Mouse (Mus musculus): ENCODE data around the gene Ypel4. TPM values are rescaled to one million over a fixed set of nuclear protein-coding genes. Genes with fewer than 3 reads are reported as not detected.

The Ypel4 gene
- polyA plus RNA-seq, 1 experiment from 2014 or later: 79.1 TPM

GRCm38 (mm10) chr2:84743561-84743960 lies 9.7 kb downstream of the Ypel4 start, which contains the start of gene Gm19426:
Gene Gm19426 (minus strand): TSS chr2:84743655.
- peaks cover 30% of the 10 kb centered on the region for H3K27me3 ChIP-seq (ENCODE audit: control insufficient read depth, insufficient read depth, low read depth, low read length)
- H3K4me1 ChIP-seq (ENCODE audit: control insufficient read depth, low read depth, low read length): peaks cover 57% of the 10 kb centered on the region
- ATAC-seq (ENCODE audit: low read depth): peak; percentile 76

DNA sequence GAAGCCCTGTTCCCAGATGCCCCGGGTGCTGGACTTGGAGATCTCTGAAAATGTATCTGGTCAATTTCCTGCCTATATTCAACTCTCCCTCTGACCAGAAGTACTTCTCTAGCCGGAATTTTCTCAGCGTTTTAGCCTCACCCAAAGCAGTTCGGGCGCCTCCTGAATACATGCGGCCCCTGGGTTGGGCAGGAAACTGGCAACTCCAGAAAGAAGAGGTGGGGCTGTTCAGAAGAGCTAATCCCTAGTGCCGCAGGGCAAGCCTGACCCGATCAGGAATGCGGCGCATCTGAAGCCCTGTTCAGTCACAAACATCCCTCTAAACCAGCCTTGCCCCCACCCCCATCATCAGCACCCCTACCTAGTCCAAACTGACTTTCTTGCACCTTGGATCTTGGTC lies 10.3 kb downstream of the Ypel4 start:
- Histone ChIP-seq H3K4me2 (ENCODE audit: low read depth, low read length) (peak overlapping the region; percentile 73), H3K9ac (ENCODE audit: low read depth, low read length) (peak overlapping the region; percentile 72), H3K27me3 (ENCODE audit: control insufficient read depth, insufficient read depth, low read depth, low read length) (peaks cover 31% of the 10 kb centered on the region), H3K9me3 (replicated peaks; ENCODE audit: control insufficient read depth, low read length) (no peaks in the 10 kb centered on the region), H3K4me1 (ENCODE audit: control insufficient read depth, low read depth, low read length) (peaks cover 51% of the 10 kb centered on the region), H3K4me3 (ENCODE audit: low read depth, low read length) (peak overlapping the region; percentile 66), H3K36me3 (ENCODE audit: control insufficient read depth, insufficient read depth) (peaks cover 12% of the 10 kb centered on the region), H3K27ac (ENCODE audit: low read length) (peak overlapping the region; percentile 68)
- ATAC-seq (ENCODE audit: low read depth): peak; percentile 5; the same call in 1 of the 2 replicates
- 8% methylated on average over 10 of the region's 10 CpGs for WGBS (ENCODE audit: insufficient replicate concordance)

More at GRCm38 (mm10) chr2:84743561-84743960, 9.7 kb downstream of the Ypel4 start, which contains the start of gene Gm19426:
- no peaks in the 10 kb centered on the region for H3K9me3 ChIP-seq (replicated peaks; ENCODE audit: control insufficient read depth, low read length)
- H3K4me3 ChIP-seq (ENCODE audit: low read depth, low read length): peak within 1 kb of the TSS; percentile 66
- H3K27ac ChIP-seq (ENCODE audit: low read length): peak within 1 kb of the TSS; percentile 68
- peaks cover 18% of the 10 kb centered on the region for H3K36me3 ChIP-seq (ENCODE audit: control insufficient read depth, insufficient read depth)
- WGBS (ENCODE audit: insufficient replicate concordance): under 1% methylated on average over 25 of the region's 25 CpGs
- H3K4me2 ChIP-seq (ENCODE audit: low read depth, low read length): peak within 1 kb of the TSS; percentile 73
- H3K9ac ChIP-seq (ENCODE audit: low read depth, low read length): peak within 1 kb of the TSS; percentile 72

GRCm38 (mm10) chr2:84750115-84750514 lies 16.3 kb downstream of the Ypel4 start:
- H3K4me3 ChIP-seq (ENCODE audit: low read depth, low read length): no peak overlapping the region
- no peak overlapping the region for H3K4me2 ChIP-seq (ENCODE audit: low read depth, low read length)
- no peak overlapping the region for H3K9ac ChIP-seq (ENCODE audit: low read depth, low read length)
- no peak overlapping the region for H3K27ac ChIP-seq (ENCODE audit: low read length)
- WGBS (ENCODE audit: insufficient replicate concordance): 47% methylated on average over 6 of the region's 6 CpGs
- H3K9me3 ChIP-seq (replicated peaks; ENCODE audit: control insufficient read depth, low read length): no peaks in the 10 kb centered on the region
- no peaks in the 10 kb centered on the region for H3K36me3 ChIP-seq (ENCODE audit: control insufficient read depth, insufficient read depth)
- peaks cover 13% of the 10 kb centered on the region for H3K27me3 ChIP-seq (ENCODE audit: control insufficient read depth, insufficient read depth, low read depth, low read length)
- H3K4me1 ChIP-seq (ENCODE audit: control insufficient read depth, low read depth, low read length): peaks cover 7% of the 10 kb centered on the region
- ATAC-seq (ENCODE audit: low read depth): no peak

GRCm38 (mm10) chr2:84756245-84756644 lies 22.4 kb downstream of the Ypel4 start:
- ATAC-seq (ENCODE audit: low read depth): peak; percentile 55; the same call in 1 of the 2 replicates
- WGBS (ENCODE audit: insufficient replicate concordance): 63% methylated on average over 5 of the region's 5 CpGs

GRCm38 (mm10) chr2:84757026-84757682 lies 23.3 kb downstream of the Ypel4 start:
- Histone ChIP-seq H3K9ac (ENCODE audit: low read depth, low read length) (no peak overlapping the region), H3K4me2 (ENCODE audit: low read depth, low read length) (no peak overlapping the region), H3K27ac (ENCODE audit: low read length) (0 out of 2 replicates have a peak overlapping the region, but pooled peaks have one; percentile 17), H3K4me1 (ENCODE audit: control insufficient read depth, low read depth, low read length) (no peaks in the 10 kb centered on the region; the same call in 1 of the 2 replicates), H3K4me3 (ENCODE audit: low read depth, low read length) (no peak overlapping the region), H3K27me3 (ENCODE audit: control insufficient read depth, insufficient read depth, low read depth, low read length) (no peaks in the 10 kb centered on the region; the same call in 1 of the 2 replicates), H3K36me3 (ENCODE audit: control insufficient read depth, insufficient read depth) (no peaks in the 10 kb centered on the region), H3K9me3 (replicated peaks; ENCODE audit: control insufficient read depth, low read length) (no peaks in the 10 kb centered on the region)
- no peak for ATAC-seq (ENCODE audit: low read depth)
- 58% methylated on average over 7 of the region's 7 CpGs for WGBS (ENCODE audit: insufficient replicate concordance)

More at GRCm38 (mm10) chr2:84756245-84756644, 22.4 kb downstream of the Ypel4 start:
- Histone ChIP-seq H3K4me1 (ENCODE audit: control insufficient read depth, low read depth, low read length) (no peaks in the 10 kb centered on the region; the same call in 1 of the 2 replicates), H3K27ac (ENCODE audit: low read length) (peak overlapping the region; percentile 30; the same call in 1 of the 2 replicates), H3K4me2 (ENCODE audit: low read depth, low read length) (no peak overlapping the region), H3K9ac (ENCODE audit: low read depth, low read length) (no peak overlapping the region), H3K36me3 (ENCODE audit: control insufficient read depth, insufficient read depth) (no peaks in the 10 kb centered on the region), H3K27me3 (ENCODE audit: control insufficient read depth, insufficient read depth, low read depth, low read length) (no peaks in the 10 kb centered on the region), H3K9me3 (replicated peaks; ENCODE audit: control insufficient read depth, low read length) (no peaks in the 10 kb centered on the region), H3K4me3 (ENCODE audit: low read depth, low read length) (no peak overlapping the region)

DNA sequence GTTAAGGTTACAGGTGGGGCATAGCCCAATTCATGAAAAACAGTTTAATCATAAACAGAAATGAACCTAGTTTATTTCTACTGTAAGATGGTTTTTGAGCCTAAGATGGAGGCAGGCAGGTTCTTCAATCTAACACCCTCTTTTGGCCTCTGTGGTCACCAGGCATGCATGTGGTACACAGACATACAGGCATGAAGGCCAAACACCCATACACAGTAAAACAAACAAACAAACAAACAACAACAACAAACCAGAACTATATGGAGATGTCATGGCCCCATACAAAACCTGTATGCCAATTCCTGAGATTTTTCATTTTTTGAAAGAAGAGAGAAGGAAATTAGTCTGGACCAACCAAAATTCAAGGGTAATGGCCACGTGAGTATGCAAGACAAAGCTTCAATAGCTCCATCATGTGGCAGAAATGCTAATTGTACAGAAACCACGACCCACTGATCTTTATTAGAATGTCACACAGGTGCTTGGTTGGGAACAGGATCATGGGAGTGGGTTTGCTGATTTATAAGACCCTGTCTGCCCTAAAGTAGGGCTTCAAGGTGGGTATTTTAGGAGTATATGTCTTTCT lies 24.8 kb downstream of the Ypel4 start:
- no peak overlapping the region for H3K27ac ChIP-seq (ENCODE audit: low read length)
- H3K4me3 ChIP-seq (ENCODE audit: low read depth, low read length): no peak overlapping the region
- peak; percentile 31; the same call in 1 of the 2 replicates for ATAC-seq (ENCODE audit: low read depth)
- no peaks in the 10 kb centered on the region; the same call in 1 of the 2 replicates for H3K4me1 ChIP-seq (ENCODE audit: control insufficient read depth, low read depth, low read length)
- no peaks in the 10 kb centered on the region for H3K36me3 ChIP-seq (ENCODE audit: control insufficient read depth, insufficient read depth)
- H3K9me3 ChIP-seq (replicated peaks; ENCODE audit: control insufficient read depth, low read length): no peaks in the 10 kb centered on the region
- no peak overlapping the region for H3K4me2 ChIP-seq (ENCODE audit: low read depth, low read length)
- 0% methylated on average over 2 of the region's 2 CpGs for WGBS (ENCODE audit: insufficient replicate concordance)
- H3K9ac ChIP-seq (ENCODE audit: low read depth, low read length): no peak overlapping the region
- no peaks in the 10 kb centered on the region; the same call in 1 of the 2 replicates for H3K27me3 ChIP-seq (ENCODE audit: control insufficient read depth, insufficient read depth, low read depth, low read length)

GRCm38 (mm10) chr2:84760777-84761176 lies 26.9 kb downstream of the Ypel4 start:
- no peak for ATAC-seq (ENCODE audit: low read depth)
- no peak overlapping the region for H3K9ac ChIP-seq (ENCODE audit: low read depth, low read length)
- no peak overlapping the region for H3K27ac ChIP-seq (ENCODE audit: low read length)
- no peaks in the 10 kb centered on the region; the same call in 1 of the 2 replicates for H3K4me1 ChIP-seq (ENCODE audit: control insufficient read depth, low read depth, low read length)
- no peaks in the 10 kb centered on the region for H3K36me3 ChIP-seq (ENCODE audit: control insufficient read depth, insufficient read depth)
- WGBS (ENCODE audit: insufficient replicate concordance): 61% methylated on average over 8 of the region's 8 CpGs
- H3K9me3 ChIP-seq (replicated peaks; ENCODE audit: control insufficient read depth, low read length): no peaks in the 10 kb centered on the region
- H3K4me3 ChIP-seq (ENCODE audit: low read depth, low read length): no peak overlapping the region
- H3K4me2 ChIP-seq (ENCODE audit: low read depth, low read length): no peak overlapping the region
- no peaks in the 10 kb centered on the region; the same call in 1 of the 2 replicates for H3K27me3 ChIP-seq (ENCODE audit: control insufficient read depth, insufficient read depth, low read depth, low read length)

DNA sequence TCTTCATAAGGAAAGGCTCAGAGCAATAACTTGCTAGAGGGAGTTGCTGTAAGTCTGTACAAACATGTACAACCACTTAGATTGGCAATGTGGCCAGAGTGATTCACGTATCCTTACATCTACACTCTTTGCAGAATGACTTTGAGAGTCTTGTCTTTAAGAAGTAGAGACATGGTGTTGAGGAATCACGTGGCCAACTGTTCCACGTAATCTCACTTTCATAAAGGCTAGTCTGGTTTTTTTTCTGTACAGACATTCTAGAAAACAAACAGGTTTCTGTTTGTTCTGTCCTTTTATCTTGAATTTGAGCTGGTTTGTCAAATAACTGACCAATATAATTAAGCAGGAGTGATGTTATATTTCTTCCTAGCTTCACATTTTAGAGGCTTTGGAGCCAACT lies 27.5 kb downstream of the Ypel4 start:
- Histone ChIP-seq H3K27ac (ENCODE audit: low read length) (peak overlapping the region; percentile 15; the same call in 1 of the 2 replicates), H3K4me2 (ENCODE audit: low read depth, low read length) (no peak overlapping the region), H3K9me3 (replicated peaks; ENCODE audit: control insufficient read depth, low read length) (no peaks in the 10 kb centered on the region), H3K27me3 (ENCODE audit: control insufficient read depth, insufficient read depth, low read depth, low read length) (no peaks in the 10 kb centered on the region; the same call in 1 of the 2 replicates), H3K36me3 (ENCODE audit: control insufficient read depth, insufficient read depth) (no peaks in the 10 kb centered on the region), H3K9ac (ENCODE audit: low read depth, low read length) (no peak overlapping the region), H3K4me1 (ENCODE audit: control insufficient read depth, low read depth, low read length) (no peaks in the 10 kb centered on the region; the same call in 1 of the 2 replicates), H3K4me3 (ENCODE audit: low read depth, low read length) (no peak overlapping the region)
- no peak for ATAC-seq (ENCODE audit: low read depth)
- WGBS (ENCODE audit: insufficient replicate concordance): 58% methylated on average over 3 of the region's 3 CpGs
